In genomic region chr15:102142914-102143912, GRCm38 (mm10) we compare ENCODE assay signal across 8 mouse cellular contexts. TPM values are rescaled to one million over a fixed set of nuclear protein-coding genes. Genes with fewer than 3 reads are reported as not detected.
DNase-seq lines count a peak whose midpoint lies in the region; ATAC-seq and TF ChIP-seq lines count a peak whose summit lies in the region.

No protein-coding gene starts in this region.

- WGBS in midbrain, embryonic 10.5 days = 53% methylated on average over 23 of the region's 23 CpGs
- WGBS in forebrain, postnatal 0 days = 48% methylated on average over 23 of the region's 23 CpGs

- peak; percentile 76 for ATAC-seq in megakaryocyte, adult 5-6 weeks (ENCODE audit: poor library complexity, severe bottlenecking)
- ATAC-seq in forebrain, postnatal 0 days = no peak

- no peak overlapping the region for H3K4me3 ChIP-seq in midbrain, embryonic 10.5 days
- H3K4me3 ChIP-seq in forebrain, postnatal 0 days (ENCODE audit: low read depth, low read length) = no peak overlapping the region

- intact Hi-C loops in left cerebral cortex, postnatal 25 days (cut with DNase I) = no loop called here
- intact Hi-C loops in left cerebral cortex, postnatal 10 days (cut with DNase I) = loop anchor here (5.0 kb wide), 1 partner anchor 36 kb away; no protein-coding TSS in a partner anchor

- H3K9me3 ChIP-seq in midbrain, embryonic 10.5 days (replicated peaks) = no peaks in the 10 kb centered on the region
- H3K9me3 ChIP-seq in forebrain, postnatal 0 days (ENCODE audit: low read length) = no peaks in the 10 kb centered on the region

- DNase-seq in left cerebral cortex, postnatal 25 days (ENCODE audit: low spot score in 2 of 2) = peak; percentile 36 to 70
- no peak for DNase-seq in left cerebral cortex, postnatal 10 days (ENCODE audit: extremely low spot score in 1 of 2, low spot score in 2 of 2)
- DNase-seq in adipocyte (ENCODE audit: low spot score) = peak; percentile 55
- DNase-seq in gastrocnemius, postnatal 25 days = peak; percentile 68
- no peak for DNase-seq in retina, embryonic 14.5 days (ENCODE audit: low spot score)
- DNase-seq in midbrain, embryonic 10.5 days (ENCODE audit: low spot score) = no peak
- no peak for DNase-seq in forebrain, postnatal 0 days

- peaks cover 16% of the 10 kb centered on the region for H3K4me1 ChIP-seq in midbrain, embryonic 10.5 days
- no peaks in the 10 kb centered on the region for H3K4me1 ChIP-seq in forebrain, postnatal 0 days (ENCODE audit: insufficient read depth)

- no peak overlapping the region for H3K27ac ChIP-seq in midbrain, embryonic 10.5 days (replicated peaks)
- H3K27ac ChIP-seq in forebrain, postnatal 0 days (ENCODE audit: low read depth, low read length) = no peak overlapping the region

- peaks cover 44% of the 10 kb centered on the region for H3K27me3 ChIP-seq in midbrain, embryonic 10.5 days (ENCODE audit: low read depth, poor library complexity, severe bottlenecking)
- peaks cover 14% of the 10 kb centered on the region for H3K27me3 ChIP-seq in forebrain, postnatal 0 days (ENCODE audit: insufficient read depth, low read length)

- H3K36me3 ChIP-seq in midbrain, embryonic 10.5 days = no peaks in the 10 kb centered on the region
- H3K36me3 ChIP-seq in forebrain, postnatal 0 days (ENCODE audit: insufficient read depth) = no peaks in the 10 kb centered on the region

- no peak overlapping the region for H3K9ac ChIP-seq in forebrain, postnatal 0 days

- H3K4me2 ChIP-seq in forebrain, postnatal 0 days (ENCODE audit: low read depth) = no peak overlapping the region

- TF ChIP-seq CTCF in forebrain, postnatal 0 days (IDR thresholded peaks at IDR 0.05; ENCODE audit: low read depth) = no peak

RNA-seq across cellular contexts. Expression of gene Igfbp6, which starts 0.9 kb away (rescaled TPM):
- total RNA-seq in left cerebral cortex, postnatal 25 days (2021) = 10 to 100 TPM; 36.5 to 43.1 TPM
- 1 to 10 TPM; 3.1 to 4.1 TPM for total RNA-seq in left cerebral cortex, postnatal 10 days (2021)
- 10 to 100 TPM; 46.4 to 68.2 TPM for total RNA-seq in gastrocnemius, postnatal 25 days (2021)
- 1.3 TPM in 1 of 2 replicates, not detected in the other for total RNA-seq in megakaryocyte, adult 5-6 weeks (2015)
- total RNA-seq in megakaryocyte, adult 5-6 weeks (2017) = not detected in 2 replicates
- polyA plus RNA-seq in midbrain, embryonic 10.5 days (2016; fragmentation: Nextera tagmentation; extraction: Ambion mirVana) = 0.32 and 0.38 TPM in 2 replicates
- total RNA-seq in forebrain, postnatal 0 days (2014; rRNA removed) = 11.4 and 12.2 TPM in 2 replicates
- polyA plus RNA-seq in forebrain, postnatal 0 days (2015; fragmentation: Nextera tagmentation; extraction: Ambion mirVana) = 8.1 and 10.3 TPM in 2 replicates

RNA-seq across cellular contexts. Expression of gene Soat2, which starts 7.1 kb away (rescaled TPM):
- total RNA-seq in left cerebral cortex, postnatal 25 days (2021) = under 1 TPM in 1 of 2 experiments, not detected in 1; 0.14 TPM
- total RNA-seq in left cerebral cortex, postnatal 10 days (2021) = under 1 TPM in 1 of 2 experiments, not detected in 1; 0.16 TPM
- total RNA-seq in gastrocnemius, postnatal 25 days (2021) = under 1 TPM in 1 of 2 experiments, not detected in 1; 0.16 TPM
- total RNA-seq in megakaryocyte, adult 5-6 weeks (2015) = 0.78 and 0.82 TPM in 2 replicates
- total RNA-seq in megakaryocyte, adult 5-6 weeks (2017) = 0.89 and 1.1 TPM in 2 replicates
- polyA plus RNA-seq in midbrain, embryonic 10.5 days (2016; fragmentation: Nextera tagmentation; extraction: Ambion mirVana) = 0.14 and 0.20 TPM in 2 replicates
- total RNA-seq in forebrain, postnatal 0 days (2014; rRNA removed) = 0.10 TPM in 1 of 2 replicates, not detected in the other
- polyA plus RNA-seq in forebrain, postnatal 0 days (2015; fragmentation: Nextera tagmentation; extraction: Ambion mirVana) = 0.12 TPM in 1 of 2 replicates, not detected in the other

RNA-seq across cellular contexts. Expression of gene Spryd3, which starts 7.2 kb away (rescaled TPM):
- total RNA-seq in left cerebral cortex, postnatal 25 days (2021) = 100 to 1,000 TPM; 142 to 146 TPM
- total RNA-seq in left cerebral cortex, postnatal 10 days (2021) = 100 to 1,000 TPM; 149 to 150 TPM
- total RNA-seq in gastrocnemius, postnatal 25 days (2021) = 1 to 10 TPM; 7.1 to 7.9 TPM
- 6.1 and 7.5 TPM in 2 replicates for total RNA-seq in megakaryocyte, adult 5-6 weeks (2015)
- 20.6 and 22.6 TPM in 2 replicates for total RNA-seq in megakaryocyte, adult 5-6 weeks (2017)
- 13.7 and 15.5 TPM in 2 replicates for polyA plus RNA-seq in midbrain, embryonic 10.5 days (2016; fragmentation: Nextera tagmentation; extraction: Ambion mirVana)
- 90.6 and 110 TPM in 2 replicates for total RNA-seq in forebrain, postnatal 0 days (2014; rRNA removed)
- polyA plus RNA-seq in forebrain, postnatal 0 days (2015; fragmentation: Nextera tagmentation; extraction: Ambion mirVana) = 76.5 and 95.6 TPM in 2 replicates

RNA-seq across cellular contexts. Expression of gene Tns2, which starts 43.0 kb away (rescaled TPM):
- total RNA-seq in left cerebral cortex, postnatal 25 days (2021) = 10 to 100 TPM; 11.8 to 19.1 TPM
- total RNA-seq in left cerebral cortex, postnatal 10 days (2021) = 10 to 100 TPM; 12.2 to 13.1 TPM
- total RNA-seq in gastrocnemius, postnatal 25 days (2021) = 10 to 100 TPM; 22.3 to 32.0 TPM
- total RNA-seq in megakaryocyte, adult 5-6 weeks (2015) = 0.32 and 1.9 TPM in 2 replicates
- total RNA-seq in megakaryocyte, adult 5-6 weeks (2017) = 0.07 TPM in 1 of 2 replicates, not detected in the other
- 8.9 and 9.4 TPM in 2 replicates for polyA plus RNA-seq in midbrain, embryonic 10.5 days (2016; fragmentation: Nextera tagmentation; extraction: Ambion mirVana)
- total RNA-seq in forebrain, postnatal 0 days (2014; rRNA removed) = 7.0 and 8.4 TPM in 2 replicates
- polyA plus RNA-seq in forebrain, postnatal 0 days (2015; fragmentation: Nextera tagmentation; extraction: Ambion mirVana) = 2.8 and 5.0 TPM in 2 replicates

RNA-seq across cellular contexts. Expression of gene Zfp740, which starts 59.8 kb away (rescaled TPM):
- total RNA-seq in left cerebral cortex, postnatal 25 days (2021) = 10 to 100 TPM; 58.5 to 64.9 TPM
- 10 to 100 TPM; 53.2 to 56.7 TPM for total RNA-seq in left cerebral cortex, postnatal 10 days (2021)
- total RNA-seq in gastrocnemius, postnatal 25 days (2021) = 10 to 100 TPM; 25.5 to 25.6 TPM
- 27.7 and 38.0 TPM in 2 replicates for total RNA-seq in megakaryocyte, adult 5-6 weeks (2015)
- 39.9 and 48.4 TPM in 2 replicates for total RNA-seq in megakaryocyte, adult 5-6 weeks (2017)
- 63.0 and 72.4 TPM in 2 replicates for polyA plus RNA-seq in midbrain, embryonic 10.5 days (2016; fragmentation: Nextera tagmentation; extraction: Ambion mirVana)
- total RNA-seq in forebrain, postnatal 0 days (2014; rRNA removed) = 67.2 and 83.2 TPM in 2 replicates
- 20.0 and 29.7 TPM in 2 replicates for polyA plus RNA-seq in forebrain, postnatal 0 days (2015; fragmentation: Nextera tagmentation; extraction: Ambion mirVana)

Comparison
In these comparisons a context has a peak if more than half of its experiments do, and no peak if none do; other contexts are left out.
1. DNase-seq: peak in left cerebral cortex, postnatal 25 days (2 of 2), adipocyte (single experiment) and gastrocnemius, postnatal 25 days (single experiment); none in left cerebral cortex, postnatal 10 days (0 of 2), retina, embryonic 14.5 days (single experiment), midbrain, embryonic 10.5 days (single experiment) and forebrain, postnatal 0 days (single experiment).